Mouse (Mus musculus) telencephalon, adult 2 months (tissue): Measurements from ENCODE around the gene Tmem38a.

ENCODE experiments used
- DNase-seq: peaks from one replicate; pipeline ENCODE4 v3.0.0-alpha.2; 2011; ENCODE audit warnings: low read depth, low spot score

Tmem38a gene

DNA sequence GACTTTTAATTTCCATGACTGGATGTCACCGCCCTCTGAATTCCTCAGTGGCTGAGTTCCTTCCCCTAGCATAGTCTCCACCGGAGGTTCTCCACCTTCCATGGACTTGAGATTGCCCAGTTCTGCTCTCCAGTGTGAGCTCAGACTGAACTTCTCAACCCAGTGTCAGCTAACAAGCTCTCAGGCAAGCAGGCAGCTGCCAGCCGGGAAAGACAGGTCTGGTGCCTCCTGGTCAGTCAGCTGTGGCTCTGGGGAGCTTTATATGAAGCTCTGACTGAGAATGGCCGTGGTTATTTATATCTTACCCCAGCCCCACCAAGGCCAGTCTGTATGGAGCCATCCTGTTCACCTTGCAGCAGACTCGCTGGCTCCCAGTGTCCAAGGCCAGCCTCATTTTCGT is 12.5 kb downstream of the Tmem38a start:
- DNase-seq: no peak

DNA sequence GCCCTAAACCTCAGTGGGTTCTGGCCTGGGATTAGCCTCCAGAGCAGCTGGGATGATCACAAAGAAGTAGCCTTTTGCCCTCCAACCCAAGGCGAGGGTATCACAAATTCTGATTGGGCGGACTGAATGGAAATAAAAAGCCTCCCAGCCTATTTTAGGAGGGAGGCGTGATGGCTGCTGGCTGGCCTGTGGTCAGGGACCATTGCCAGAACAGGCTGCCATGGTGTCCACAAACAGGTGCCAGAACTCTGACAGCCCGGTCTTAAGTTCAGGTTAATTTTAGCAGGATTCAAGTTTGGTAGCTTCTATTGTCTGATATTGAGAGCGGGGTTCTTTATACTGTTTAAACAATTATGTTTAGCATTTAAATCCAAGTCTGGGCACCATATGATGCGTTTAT is 16.0 kb downstream of the Tmem38a start:
- DNase-seq: no peak

DNA sequence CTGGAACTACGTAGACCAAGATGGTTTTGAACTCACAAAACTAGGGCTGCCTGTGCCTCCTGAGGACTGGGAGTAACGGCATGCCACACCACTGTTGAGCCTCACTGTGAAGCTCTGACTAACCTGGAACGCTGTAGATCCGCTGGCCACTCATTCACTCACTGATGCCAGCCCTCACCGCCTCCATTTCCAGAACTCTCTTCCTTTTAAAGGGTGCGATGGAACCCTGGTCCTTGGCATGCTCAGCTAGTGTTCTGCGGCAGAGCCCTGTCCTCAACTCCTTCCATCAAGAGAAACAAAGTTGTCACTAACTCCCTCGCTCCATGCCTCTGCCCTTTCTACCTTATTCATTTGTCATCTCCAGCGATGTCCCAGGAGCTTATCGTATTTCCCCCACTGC is 17.0 kb downstream of the Tmem38a start:
- no peak for DNase-seq

DNA sequence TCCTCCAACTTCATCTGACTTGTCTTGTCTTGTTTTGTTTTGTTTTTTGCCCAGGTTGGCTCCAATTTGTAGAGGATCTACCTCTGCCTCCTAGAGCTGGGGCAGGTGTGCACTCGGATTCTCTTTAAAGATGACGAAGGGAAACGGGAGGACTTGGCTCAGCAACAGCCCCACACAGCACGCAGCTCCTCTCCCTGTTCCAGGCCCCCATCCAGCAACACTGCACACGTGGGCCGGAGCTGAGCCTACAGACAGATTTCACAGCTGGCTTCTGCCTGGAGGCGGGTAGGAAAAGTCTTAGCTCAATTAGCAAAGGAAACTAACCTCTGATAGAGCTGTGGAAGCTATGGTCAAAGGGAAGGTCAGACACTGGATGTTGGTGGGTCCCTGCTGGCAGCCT is 17.4 kb downstream of the Tmem38a start:
- DNase-seq: peak; percentile 87

DNA sequence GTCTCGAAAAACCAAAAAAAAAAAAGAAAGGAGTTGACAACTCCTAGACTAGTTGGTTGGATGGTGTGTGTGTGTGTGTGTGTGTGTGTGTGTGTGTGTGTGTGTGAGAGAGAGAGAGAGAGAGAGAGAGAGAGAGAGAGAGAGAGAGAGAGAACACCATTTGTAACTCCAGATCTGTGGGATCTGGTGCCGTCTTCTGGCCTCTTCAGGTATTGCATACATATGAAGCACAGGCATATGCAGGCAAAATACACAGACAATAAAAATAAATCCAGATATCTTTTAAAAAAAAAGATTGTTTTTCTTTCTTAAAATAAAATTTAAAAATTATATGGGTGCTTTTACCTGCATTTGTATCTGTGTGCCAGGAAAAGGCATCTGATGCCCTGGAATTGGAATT is 18.3 kb downstream of the Tmem38a start:
- DNase-seq: no peak
